Mouse (Mus musculus) ES-Bruce4 (cell line): ENCODE data around the gene Casq2. TPM values are rescaled to one million over a fixed set of nuclear protein-coding genes. Genes with fewer than 3 reads are reported as not detected.

Experiments used
- H3K27ac ChIP-seq: 2 replicates; pipeline ENCODE4 v1.5.1; 2012; ENCODE audit warnings: low read length, inconsistent platforms; ENCODE audit not compliant: insufficient read depth
- H3K27me3 ChIP-seq: 2 replicates; pipeline ENCODE4 v1.6.1; 2012; ENCODE audit warnings: mild to moderate bottlenecking, low read length, inconsistent platforms; ENCODE audit not compliant: control insufficient read depth, poor library complexity, insufficient read depth, severe bottlenecking
- H3K36me3 ChIP-seq: 2 replicates; pipeline ENCODE4 v1.6.1; 2012; ENCODE audit warnings: inconsistent platforms, mild to moderate bottlenecking, low read length, moderate library complexity; ENCODE audit not compliant: control insufficient read depth, poor library complexity, insufficient read depth, severe bottlenecking
- H3K4me1 ChIP-seq: one replicate; pipeline ENCODE4 v1.8.1; 2011; ENCODE audit warnings: low read length; ENCODE audit not compliant: control insufficient read depth, insufficient read depth
- H3K4me3 ChIP-seq: 2 replicates; pipeline ENCODE4 v1.5.1; 2011; ENCODE audit warnings: low read depth, mild to moderate bottlenecking, low read length
- H3K9ac ChIP-seq: 2 replicates; pipeline ENCODE4 v1.6.1; 2012; ENCODE audit warnings: low read depth, mild to moderate bottlenecking, inconsistent platforms; ENCODE audit not compliant: poor library complexity, severe bottlenecking
- H3K9me3 ChIP-seq: replicated peaks from 2 replicates; pipeline ENCODE4 v1.6.1; 2012; ENCODE audit warnings: mild to moderate bottlenecking, low read length, inconsistent platforms; ENCODE audit not compliant: control insufficient read depth, poor library complexity, insufficient read depth, severe bottlenecking
- CTCF ChIP-seq: IDR thresholded peaks from one replicate; pipeline ENCODE4 v1.8.1; 2011; ENCODE audit warnings: low read depth, low read length
- EP300 ChIP-seq: IDR thresholded peaks from 2 replicates; pipeline ENCODE4 v1.6.1; 2011; ENCODE audit warnings: low read depth, low read length; ENCODE audit not compliant: insufficient read depth
- POLR2A ChIP-seq: IDR thresholded peaks from one replicate; pipeline ENCODE4 v1.8.1; 2011; ENCODE audit warnings: low read length; ENCODE audit not compliant: insufficient read depth
- polyA plus RNA-seq: library from polyadenylated mRNA; stranded (reverse); fragments of >200 nt; gene quantifications from 2 replicates; pipeline ENCODE4 v1.2.4, GENCODE M21; 2011; ENCODE audit warnings: low read depth; ENCODE audit not compliant: missing spikeins, insufficient read depth, insufficient read length

Gene Casq2
- polyA plus RNA-seq, 1 experiment: not detected

GRCm38 (mm10) chr3:102194291-102195051 is 108.3 kb downstream of the Casq2 start:
- TF ChIP-seq EP300 (0 out of 2 replicates have a peak, but pooled peaks have one; percentile 47), CTCF (no peak), POLR2A (no peak)
- Histone ChIP-seq H3K4me3 (peak overlapping the region; percentile 8), H3K9me3 (peaks cover 15% of the 10 kb centered on the region), H3K27me3 (no peaks in the 10 kb centered on the region), H3K27ac (peak overlapping the region; percentile 74), H3K4me1 (no peaks in the 10 kb centered on the region), H3K36me3 (peaks cover 10% of the 10 kb centered on the region), H3K9ac (peak overlapping the region; percentile 17)

GRCm38 (mm10) chr3:102195762-102196161 is 109.5 kb downstream of the Casq2 start:
- Histone ChIP-seq H3K27ac (0 out of 2 replicates have a peak overlapping the region, but pooled peaks have one; percentile 11), H3K9ac (no peak overlapping the region), H3K4me1 (peaks cover 6% of the 10 kb centered on the region), H3K36me3 (peaks cover 10% of the 10 kb centered on the region), H3K27me3 (no peaks in the 10 kb centered on the region), H3K4me3 (no peak overlapping the region), H3K9me3 (peaks cover 15% of the 10 kb centered on the region)
- TF ChIP-seq POLR2A: no peak
- TF ChIP-seq EP300: no peak
- TF ChIP-seq CTCF: no peak

Other genes with a start within 250 kb of the Casq2 start
- gene Mab21l3, start 237.5 kb upstream of the Casq2 start, polyA plus RNA-seq: 3.4 and 3.8 TPM in 2 replicates
- 0.85 and 1.8 TPM in 2 replicates for gene Slc22a15, start 162.0 kb upstream of the Casq2 start, polyA plus RNA-seq
- gene Nhlh2, start 76.3 kb upstream of the Casq2 start, polyA plus RNA-seq: not detected in 2 replicates
- gene Vangl1, start 118.3 kb downstream of the Casq2 start, polyA plus RNA-seq: 69.9 and 85.8 TPM in 2 replicates